ENCODE assay signal across 11 mouse cellular contexts in genomic region chr12:108503582-108503981, GRCm38 (mm10). TPM values are rescaled to one million over a fixed set of nuclear protein-coding genes. Genes with fewer than 3 reads are reported as not detected.
DNase-seq lines count a peak whose midpoint lies in the region; ATAC-seq and TF ChIP-seq lines count a peak whose summit lies in the region.
"Had no signal": no experiment of that assay in that cellular context is flagged by ENCODE, and none has a peak within 500 bp of the region (broad histone marks: within the 10 kb centered on the region; RNA-seq: fewer than 3 reads in every experiment).

No protein-coding gene starts in this region.

- no peak for TF ChIP-seq EP300 in liver, embryonic 14.5 days (IDR thresholded peaks at IDR 0.05; ENCODE audit: low read depth)

- DNase-seq in kidney, adult 2 months: peak; percentile 27
- no peak for DNase-seq in kidney, adult 8-10 months
- peak; percentile 21 for DNase-seq in R1 (ENCODE audit: low read depth, low spot score)
- peak in 2 of 3 experiments; percentile 9 to 24 for DNase-seq in liver, embryonic 14.5 days (ENCODE audit: low read depth in 3 of 3, low spot score in 3 of 3)
- no peak for DNase-seq in cerebellum, postnatal 4 days (ENCODE audit: low spot score in 2 of 2)
- DNase-seq in cerebellum, postnatal 25 days: no peak
- no peak for DNase-seq in forebrain, embryonic 10.5 days (ENCODE audit: extremely low spot score, low spot score)
- DNase-seq: cerebellum, adult 9-11 months had no signal

- H3K9me3 ChIP-seq in liver, embryonic 14.5 days (ENCODE audit: control insufficient read depth, low read length): no peaks in the 10 kb centered on the region
- H3K9me3 ChIP-seq in forebrain, embryonic 10.5 days: no peaks in the 10 kb centered on the region
- H3K9me3 ChIP-seq: midbrain, embryonic 12.5 days had no signal

- no peaks in the 10 kb centered on the region for H3K27me3 ChIP-seq in kidney, adult 2 months (replicated peaks; ENCODE audit: control insufficient read depth, insufficient read depth, low read length)
- H3K27me3 ChIP-seq in liver, embryonic 14.5 days (ENCODE audit: control insufficient read depth, insufficient read depth, low read length): no peaks in the 10 kb centered on the region
- no peaks in the 10 kb centered on the region for H3K27me3 ChIP-seq in forebrain, embryonic 10.5 days (ENCODE audit: poor library complexity, severe bottlenecking)
- H3K27me3 ChIP-seq: midbrain, embryonic 12.5 days had no signal

- peak overlapping the region; percentile 21 for H3K4me2 ChIP-seq in liver, embryonic 14.5 days (ENCODE audit: low read depth)
- H3K4me2 ChIP-seq: midbrain, embryonic 12.5 days had no signal

- TF ChIP-seq POLR2A in kidney, adult 2 months (IDR thresholded peaks at IDR 0.05; ENCODE audit: low read depth, low read length): no peak

- H3K4me3 ChIP-seq in kidney, adult 2 months (ENCODE audit: insufficient read depth, low read depth, low read length): no peak overlapping the region
- H3K4me3 ChIP-seq in liver, embryonic 14.5 days (ENCODE audit: insufficient read depth in 1 of 2, low read depth in 2 of 2, low read length in 2 of 2): no peak overlapping the region
- no peak overlapping the region for H3K4me3 ChIP-seq in forebrain, embryonic 10.5 days
- H3K4me3 ChIP-seq: midbrain, embryonic 12.5 days had no signal

- no peak overlapping the region for H3K9ac ChIP-seq in liver, embryonic 14.5 days (replicated peaks)
- H3K9ac ChIP-seq: midbrain, embryonic 12.5 days had no signal

- H3K4me1 ChIP-seq in kidney, adult 2 months (ENCODE audit: control insufficient read depth, insufficient read depth, low read length): peaks cover 5% of the 10 kb centered on the region; the same call in 1 of the 2 replicates
- H3K4me1 ChIP-seq in liver, embryonic 14.5 days (replicated peaks; ENCODE audit: control insufficient read depth in 2 of 2, insufficient read depth in 2 of 2, low read length in 1 of 2): peaks cover 0 to 7% of the 10 kb centered on the region in 2 experiments; a peak in 2 of 4 replicates
- peaks cover 12% of the 10 kb centered on the region; the same call in 1 of the 2 replicates for H3K4me1 ChIP-seq in forebrain, embryonic 10.5 days

- no peaks in the 10 kb centered on the region for H3K36me3 ChIP-seq in kidney, adult 2 months (ENCODE audit: control insufficient read depth, insufficient read depth, low read length)
- no peaks in the 10 kb centered on the region for H3K36me3 ChIP-seq in liver, embryonic 14.5 days (replicated peaks; ENCODE audit: control insufficient read depth, insufficient read depth, low read depth)
- H3K36me3 ChIP-seq in forebrain, embryonic 10.5 days (replicated peaks): peaks cover 33% of the 10 kb centered on the region

- peak; percentile 50; the same call in 1 of the 2 replicates for ATAC-seq in common myeloid progenitor, adult 5-6 weeks (replicated peaks; ENCODE audit: low read depth, poor library complexity, severe bottlenecking)
- peak; percentile 82 for ATAC-seq in liver, embryonic 14.5 days (ENCODE audit: insufficient read depth)
- ATAC-seq: inflammation-experienced regulatory T-cells, adult 6 months had no signal

- no peak overlapping the region for H3K27ac ChIP-seq in kidney, adult 2 months (ENCODE audit: insufficient read depth, low read depth, low read length)
- no peak overlapping the region for H3K27ac ChIP-seq in liver, embryonic 14.5 days
- no peak overlapping the region for H3K27ac ChIP-seq in forebrain, embryonic 10.5 days

- 41% methylated on average over 16 of the region's 16 CpGs for WGBS in kidney, adult 2 months
- 17% methylated on average over 16 of the region's 16 CpGs for WGBS in liver, embryonic 14.5 days (ENCODE audit: insufficient replicate concordance)
- WGBS in forebrain, embryonic 10.5 days: 79% methylated on average over 16 of the region's 16 CpGs

- TF ChIP-seq CTCF in kidney, adult 2 months (conservative IDR thresholded peaks at IDR 0.05; ENCODE audit: insufficient read depth, insufficient read length, low read depth, low read length): no peak
- no peak for TF ChIP-seq CTCF in liver, embryonic 14.5 days (IDR thresholded peaks at IDR 0.05; ENCODE audit: low read depth)

RNA-seq across cellular contexts. Expression of gene Evl, which starts 50.9 kb away (rescaled TPM):
- polyA plus RNA-seq in kidney, adult 2 months (2012; rRNA removed): 19.1 and 33.3 TPM in 2 replicates
- 9.7 and 10.3 TPM in 2 replicates for total RNA-seq in common myeloid progenitor, adult 5-6 weeks (2017)
- 10.3 and 15.9 TPM in 2 replicates for polyA plus RNA-seq in liver, embryonic 14.5 days (2012; rRNA removed)
- polyA plus RNA-seq in liver, embryonic 14.5 days (2014; fragmentation: Nextera tagmentation; extraction: Ambion mirVana): 7.0 and 7.1 TPM in 2 replicates
- 50.0 and 55.2 TPM in 2 replicates for polyA plus RNA-seq in forebrain, embryonic 10.5 days (2016; fragmentation: Nextera tagmentation; extraction: Ambion mirVana)

Comparison
In these comparisons a context has a peak if more than half of its experiments do, and no peak if none do; other contexts are left out.
1. DNase-seq: peak in kidney, adult 2 months (single experiment), R1 (single experiment) and liver, embryonic 14.5 days (2 of 3); none in kidney, adult 8-10 months (0 of 2), cerebellum, postnatal 4 days (0 of 2), cerebellum, postnatal 25 days (0 of 2) and forebrain, embryonic 10.5 days (single experiment).